Mouse (Mus musculus) forebrain, embryonic 15.5 days (tissue): ENCODE measurements around the gene Upf2. TPM values are rescaled to one million over a fixed set of nuclear protein-coding genes. Genes with fewer than 3 reads are reported as not detected.

ENCODE experiments used
- ATAC-seq: fragments of 200-750 bp; cut with Nextera tagmentation; replicated peaks from 2 replicates; pipeline ENCODE4 v1.8.0; 2017; ENCODE audit warnings: mild to moderate bottlenecking, moderate TSS enrichment, moderate library complexity
- H3K27ac ChIP-seq: fragments of 300-500 bp; sonication (generic); replicated peaks from 2 replicates; pipeline ENCODE4 v1.5.1; 2015; ENCODE audit warnings: mild to moderate bottlenecking, inconsistent platforms
- H3K27me3 ChIP-seq: fragments of 300-500 bp; sonication (generic); 2 replicates; pipeline ENCODE4 v1.6.1; 2015; ENCODE audit warnings: inconsistent platforms
- H3K36me3 ChIP-seq: fragments of 300-500 bp; sonication (generic); 2 replicates; pipeline ENCODE4 v1.6.1; 2015; ENCODE audit warnings: mild to moderate bottlenecking, inconsistent platforms
- H3K4me1 ChIP-seq: fragments of 300-500 bp; sonication (generic); 2 replicates; pipeline ENCODE4 v1.6.1; 2015; ENCODE audit warnings: inconsistent platforms
- H3K4me2 ChIP-seq: fragments of 300-500 bp; sonication (generic); replicated peaks from 2 replicates; pipeline ENCODE4 v1.6.1; 2015; ENCODE audit warnings: mild to moderate bottlenecking, inconsistent platforms
- H3K4me3 ChIP-seq: fragments of 300-500 bp; sonication (generic); 2 replicates; pipeline ENCODE4 v1.5.1; 2015; ENCODE audit warnings: mild to moderate bottlenecking, inconsistent platforms
- H3K9ac ChIP-seq: fragments of 300-500 bp; sonication (generic); replicated peaks from 2 replicates; pipeline ENCODE4 v1.6.1; 2015; ENCODE audit warnings: mild to moderate bottlenecking, inconsistent platforms
- H3K9me3 ChIP-seq: fragments of 300-500 bp; sonication (generic); 2 replicates; pipeline ENCODE4 v1.6.1; 2016; ENCODE audit warnings: inconsistent platforms
- WGBS: fragments of 180-500 bp; shearing (Covaris S2); methylation state at CpG from one replicate; pipeline ENCODE4 v1.1.7; 2015; ENCODE audit warnings: mixed read lengths; 5-methylcytosine and 5-hydroxymethylcytosine counted together
- polyA plus RNA-seq: library from polyadenylated mRNA; unstranded; fragments of >200 nt; fragmentation: Nextera tagmentation; extraction: Ambion mirVana; gene quantifications from 2 replicates; pipeline ENCODE4 v1.2.1, GENCODE M21; 2015

Gene Upf2
- polyA plus RNA-seq, 1 experiment from 2014 or later: 9.1 TPM

DNA sequence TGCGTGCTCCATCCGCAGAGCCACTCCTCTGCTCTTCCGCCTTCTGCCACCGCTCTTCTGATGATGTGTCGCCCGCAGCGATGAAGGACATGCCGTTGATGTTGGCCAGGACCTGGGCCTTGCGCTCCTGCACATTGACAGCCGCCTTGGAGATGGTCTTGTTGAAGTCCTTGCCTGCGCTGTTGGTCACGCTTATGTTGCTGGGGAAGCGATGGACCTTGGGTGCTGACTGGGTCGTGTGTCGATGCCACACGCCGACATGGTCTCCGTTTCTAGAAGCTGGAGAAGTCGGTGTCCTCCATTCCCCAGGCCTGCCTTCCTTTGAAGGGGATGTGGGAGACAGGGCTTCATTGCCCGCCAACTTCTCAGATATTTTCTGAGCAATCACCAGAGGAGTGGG is 149.5 kb downstream of the Upf2 start:
- peak overlapping the region; percentile 40 for H3K9ac ChIP-seq
- WGBS: 44% methylated on average over 20 of the region's 20 CpGs
- peak overlapping the region; percentile 91 for H3K4me2 ChIP-seq
- H3K4me1 ChIP-seq: peaks cover 9% of the 10 kb centered on the region; the same call in 1 of the 2 replicates
- no peak for ATAC-seq
- H3K27ac ChIP-seq: no peak overlapping the region
- H3K27me3 ChIP-seq: no peaks in the 10 kb centered on the region
- H3K9me3 ChIP-seq: no peaks in the 10 kb centered on the region
- peak overlapping the region; percentile 44 for H3K4me3 ChIP-seq
- H3K36me3 ChIP-seq: no peaks in the 10 kb centered on the region

- no peaks in the 10 kb centered on the region for H3K36me3 ChIP-seq
- H3K9ac ChIP-seq: no peak overlapping the region
- 88% methylated on average over 2 of the region's 2 CpGs for WGBS
- H3K9me3 ChIP-seq: no peaks in the 10 kb centered on the region
- no peaks in the 10 kb centered on the region for H3K27me3 ChIP-seq
- ATAC-seq: no peak
- H3K4me3 ChIP-seq: no peak overlapping the region
- H3K4me2 ChIP-seq: no peak overlapping the region
- H3K4me1 ChIP-seq: peaks cover 4% of the 10 kb centered on the region; the same call in 1 of the 2 replicates
- H3K27ac ChIP-seq: no peak overlapping the region
Observed at GRCm38 (mm10) chr2:6105437-6105836, 154.2 kb downstream of the Upf2 start.

Other genes starting within 250 kb of the Upf2 start
- gene Camk1d, start 237.0 kb upstream of the Upf2 start, polyA plus RNA-seq: 6.5 and 8.4 TPM in 2 replicates
- gene Nudt5, start 106.5 kb upstream of the Upf2 start, polyA plus RNA-seq: 33.2 and 34.7 TPM in 2 replicates
- gene Cdc123, start 106.3 kb upstream of the Upf2 start, polyA plus RNA-seq: 329 and 339 TPM in 2 replicates
- 1.2 and 1.9 TPM in 2 replicates for gene Gm13199, start 88.5 kb upstream of the Upf2 start, polyA plus RNA-seq
- 88.2 and 95.8 TPM in 2 replicates for gene Sec61a2, start 56.0 kb upstream of the Upf2 start, polyA plus RNA-seq
- gene Dhtkd1, start 8.7 kb upstream of the Upf2 start, polyA plus RNA-seq: 6.0 and 8.9 TPM in 2 replicates
- gene Proser2, start 178.7 kb downstream of the Upf2 start, polyA plus RNA-seq: 3.3 and 3.6 TPM in 2 replicates